Mouse (Mus musculus): Measurements from ENCODE around the gene P4ha3. TPM values are rescaled to one million over a fixed set of nuclear protein-coding genes. Genes with fewer than 3 reads are reported as not detected.
"Not testable (repeated sequence)": the region's sequence is repeated elsewhere in the genome, so short reads cannot be mapped to it uniquely, and the experiment has no call there.

P4ha3 gene
- polyA plus RNA-seq, 2 experiments = 28.1 to 48.7 TPM

DNA sequence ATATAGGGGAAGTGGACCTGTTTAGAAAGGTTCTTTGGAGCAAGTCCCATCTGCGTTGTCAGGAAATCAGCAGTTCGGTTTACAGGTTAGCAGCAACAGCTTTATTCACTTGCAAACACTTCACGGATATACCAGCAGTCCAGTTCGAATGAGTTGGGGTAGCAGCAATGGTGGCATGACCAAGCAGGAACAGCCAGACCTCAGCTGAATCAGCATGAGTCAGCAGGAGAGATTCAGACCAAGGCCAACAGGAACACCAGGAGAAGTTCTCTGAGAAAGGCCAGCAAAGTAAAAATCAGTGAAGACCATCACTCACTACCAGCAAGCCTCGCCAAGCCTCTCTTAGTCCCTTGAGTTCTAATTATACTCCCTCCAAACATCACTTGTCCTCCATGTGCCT, 34.7 kb upstream of the P4ha3 start:
- peaks cover 19% of the 10 kb centered on the region for H3K36me3 ChIP-seq (ENCODE audit: control insufficient read depth, insufficient read depth, low read length)
- DNase-seq (ENCODE audit: low spot score) (no peak), ATAC-seq (ENCODE audit: low FRiP score, low read depth) (no peak)
- no peak for TF ChIP-seq POLR2A (IDR thresholded peaks at IDR 0.05; ENCODE audit: borderline replicate concordance, extremely low read depth, insufficient read depth, insufficient read length)
- WGBS = 95% methylated on average over 5 of the region's 5 CpGs
- no peaks in the 10 kb centered on the region for H3K4me1 ChIP-seq (ENCODE audit: control insufficient read depth, insufficient read depth, low read length)
- H3K27me3 ChIP-seq (ENCODE audit: control insufficient read depth, insufficient read depth, low read length) = no peaks in the 10 kb centered on the region
- no peak overlapping the region for H3K4me2 ChIP-seq (replicated peaks; ENCODE audit: low read depth, low read length, severe bottlenecking)
- H3K4me3 ChIP-seq (replicated peaks; ENCODE audit: low read length) = no peak overlapping the region
- no peaks in the 10 kb centered on the region for H3K9me3 ChIP-seq (ENCODE audit: control insufficient read depth, low read length)
- no peak overlapping the region for H3K9ac ChIP-seq (ENCODE audit: low read depth, low read length, severe bottlenecking)
- no peak overlapping the region for H3K27ac ChIP-seq (replicated peaks; ENCODE audit: low read depth, low read length)

GRCm38 (mm10) chr7:100262350-100262749, 23.0 kb upstream of the P4ha3 start:
- no peak for TF ChIP-seq POLR2A (IDR thresholded peaks at IDR 0.05; ENCODE audit: borderline replicate concordance, extremely low read depth, insufficient read depth, insufficient read length)
- Histone ChIP-seq H3K36me3 (ENCODE audit: control insufficient read depth, insufficient read depth, low read length) (peaks cover 20% of the 10 kb centered on the region), H3K9me3 (ENCODE audit: control insufficient read depth, low read length) (no peaks in the 10 kb centered on the region), H3K4me2 (replicated peaks; ENCODE audit: low read depth, low read length, severe bottlenecking) (no peak overlapping the region), H3K4me1 (ENCODE audit: control insufficient read depth, insufficient read depth, low read length) (no peaks in the 10 kb centered on the region), H3K27ac (replicated peaks; ENCODE audit: low read depth, low read length) (no peak overlapping the region), H3K27me3 (ENCODE audit: control insufficient read depth, insufficient read depth, low read length) (no peaks in the 10 kb centered on the region), H3K4me3 (replicated peaks; ENCODE audit: low read length) (no peak overlapping the region), H3K9ac (ENCODE audit: low read depth, low read length, severe bottlenecking) (no peak overlapping the region)
- DNase-seq (ENCODE audit: low spot score) (no peak), ATAC-seq (ENCODE audit: low FRiP score, low read depth) (no peak)
- WGBS = 90% methylated on average over 3 of the region's 3 CpGs

DNA sequence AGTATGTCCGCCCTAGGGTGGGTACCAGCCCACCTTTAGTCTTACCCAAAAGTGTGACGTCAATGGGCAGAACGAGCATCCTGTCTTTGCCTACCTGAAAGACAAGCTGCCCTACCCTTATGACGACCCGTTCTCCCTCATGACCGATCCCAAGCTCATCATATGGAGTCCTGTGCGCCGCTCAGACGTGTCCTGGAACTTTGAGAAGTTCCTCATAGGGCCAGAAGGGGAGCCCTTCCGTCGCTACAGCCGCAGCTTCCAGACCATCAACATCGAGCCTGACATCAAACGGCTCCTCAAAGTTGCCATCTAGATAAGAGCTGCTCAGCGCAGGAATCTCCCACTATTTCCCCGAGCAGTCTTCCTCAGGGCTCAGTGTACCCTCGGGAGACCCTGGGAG, 20.4 kb upstream of the P4ha3 start:
- H3K9ac ChIP-seq (ENCODE audit: low read depth, low read length, severe bottlenecking); H3K4me1 ChIP-seq (ENCODE audit: control insufficient read depth, insufficient read depth, low read length); DNase-seq (ENCODE audit: low spot score); ATAC-seq (ENCODE audit: low FRiP score, low read depth); H3K9me3 ChIP-seq (ENCODE audit: control insufficient read depth, low read length); H3K4me2 ChIP-seq (replicated peaks; ENCODE audit: low read depth, low read length, severe bottlenecking); H3K4me3 ChIP-seq (replicated peaks; ENCODE audit: low read length); H3K27ac ChIP-seq (replicated peaks; ENCODE audit: low read depth, low read length); H3K27me3 ChIP-seq (ENCODE audit: control insufficient read depth, insufficient read depth, low read length): not testable (repeated sequence)
- 61% methylated on average over 14 of the region's 17 CpGs for WGBS
- peaks cover 28% of the 10 kb centered on the region for H3K36me3 ChIP-seq (ENCODE audit: control insufficient read depth, insufficient read depth, low read length)

DNA sequence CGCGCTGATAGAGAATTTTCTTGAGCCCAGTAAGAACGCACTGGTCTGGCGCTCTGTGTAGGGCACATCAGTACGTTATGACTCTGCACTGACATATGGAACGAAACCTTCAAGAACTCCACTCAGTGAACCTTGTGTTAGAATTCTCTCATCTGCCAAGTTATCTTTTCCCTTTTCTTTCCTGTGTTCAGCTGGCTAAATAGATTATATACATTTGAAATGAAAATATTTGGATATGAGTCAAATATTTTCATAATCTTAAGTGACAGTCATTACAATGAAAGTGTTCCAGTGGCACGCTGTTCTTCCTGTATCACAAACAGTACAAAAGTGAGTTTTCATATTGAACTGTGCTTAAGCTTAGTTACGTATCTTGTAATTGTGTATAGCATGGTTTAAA, 13.0 kb upstream of the P4ha3 start:
- no peak for DNase-seq (ENCODE audit: low spot score)
- Histone ChIP-seq H3K4me1 (ENCODE audit: control insufficient read depth, insufficient read depth, low read length) (no peaks in the 10 kb centered on the region), H3K27ac (replicated peaks; ENCODE audit: low read depth, low read length) (no peak overlapping the region), H3K9ac (ENCODE audit: low read depth, low read length, severe bottlenecking) (no peak overlapping the region), H3K4me2 (replicated peaks; ENCODE audit: low read depth, low read length, severe bottlenecking) (no peak overlapping the region), H3K27me3 (ENCODE audit: control insufficient read depth, insufficient read depth, low read length) (no peaks in the 10 kb centered on the region), H3K36me3 (ENCODE audit: control insufficient read depth, insufficient read depth, low read length) (peaks cover 12% of the 10 kb centered on the region; the same call in 1 of the 2 replicates), H3K4me3 (replicated peaks; ENCODE audit: low read length) (no peak overlapping the region), H3K9me3 (ENCODE audit: control insufficient read depth, low read length) (no peaks in the 10 kb centered on the region)
- 95% methylated on average over 8 of the region's 8 CpGs for WGBS
- TF ChIP-seq POLR2A (IDR thresholded peaks at IDR 0.05; ENCODE audit: borderline replicate concordance, extremely low read depth, insufficient read depth, insufficient read length) = no peak
- ATAC-seq (ENCODE audit: low FRiP score, low read depth) = no peak

- H3K4me1 ChIP-seq (ENCODE audit: control insufficient read depth, insufficient read depth, low read length) = no peaks in the 10 kb centered on the region
- peaks cover 4% of the 10 kb centered on the region; the same call in 1 of the 2 replicates for H3K36me3 ChIP-seq (ENCODE audit: control insufficient read depth, insufficient read depth, low read length)
- no peak overlapping the region for H3K27ac ChIP-seq (replicated peaks; ENCODE audit: low read depth, low read length)
- H3K4me2 ChIP-seq (replicated peaks; ENCODE audit: low read depth, low read length, severe bottlenecking) = no peak overlapping the region
- ATAC-seq (ENCODE audit: low FRiP score, low read depth) (0 out of 2 replicates have a peak, but pooled peaks have one; percentile 53), DNase-seq (ENCODE audit: low spot score) (peak; percentile 4)
- no peak overlapping the region for H3K9ac ChIP-seq (ENCODE audit: low read depth, low read length, severe bottlenecking)
- 73% methylated on average over 6 of the region's 6 CpGs for WGBS
- H3K27me3 ChIP-seq (ENCODE audit: control insufficient read depth, insufficient read depth, low read length) = no peaks in the 10 kb centered on the region
- H3K4me3 ChIP-seq (replicated peaks; ENCODE audit: low read length) = no peak overlapping the region
- H3K9me3 ChIP-seq (ENCODE audit: control insufficient read depth, low read length) = no peaks in the 10 kb centered on the region
- TF ChIP-seq POLR2A (IDR thresholded peaks at IDR 0.05; ENCODE audit: borderline replicate concordance, extremely low read depth, insufficient read depth, insufficient read length) = no peak
Observed at GRCm38 (mm10) chr7:100274507-100274906, 10.8 kb upstream of the P4ha3 start.

DNA sequence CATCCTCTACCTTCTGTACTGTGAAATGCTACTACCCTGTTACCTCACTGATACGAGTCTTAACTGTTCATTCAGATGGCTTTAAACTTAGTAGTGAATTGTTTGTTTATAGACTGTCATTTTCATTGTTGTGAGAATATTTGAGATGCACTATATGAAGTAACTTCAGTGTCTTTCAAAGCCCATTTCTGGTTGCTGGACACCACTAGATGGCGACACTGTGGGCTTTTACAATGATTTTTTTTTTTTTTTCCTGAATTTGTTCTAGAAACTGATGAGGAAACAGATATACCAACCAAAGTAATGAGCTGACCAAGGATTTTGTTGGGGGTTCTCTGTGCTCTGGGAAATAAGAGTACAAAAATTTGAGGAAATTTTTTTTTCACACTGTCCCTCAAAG, 8.9 kb upstream of the P4ha3 start:
- Histone ChIP-seq H3K9ac (ENCODE audit: low read depth, low read length, severe bottlenecking) (no peak overlapping the region), H3K9me3 (ENCODE audit: control insufficient read depth, low read length) (no peaks in the 10 kb centered on the region), H3K4me3 (replicated peaks; ENCODE audit: low read length) (no peak overlapping the region), H3K4me2 (replicated peaks; ENCODE audit: low read depth, low read length, severe bottlenecking) (no peak overlapping the region), H3K36me3 (ENCODE audit: control insufficient read depth, insufficient read depth, low read length) (no peaks in the 10 kb centered on the region), H3K27ac (replicated peaks; ENCODE audit: low read depth, low read length) (no peak overlapping the region), H3K27me3 (ENCODE audit: control insufficient read depth, insufficient read depth, low read length) (no peaks in the 10 kb centered on the region), H3K4me1 (ENCODE audit: control insufficient read depth, insufficient read depth, low read length) (no peaks in the 10 kb centered on the region)
- WGBS = 45% methylated on average over 2 of the region's 2 CpGs
- peak; percentile 47 for DNase-seq (ENCODE audit: low spot score)
- no peak for ATAC-seq (ENCODE audit: low FRiP score, low read depth)
- no peak for TF ChIP-seq POLR2A (IDR thresholded peaks at IDR 0.05; ENCODE audit: borderline replicate concordance, extremely low read depth, insufficient read depth, insufficient read length)
